Mouse (Mus musculus) midbrain, embryonic 12.5 days (tissue): Measurements from ENCODE around the gene Pi4k2a. TPM values are rescaled to one million over a fixed set of nuclear protein-coding genes. Genes with fewer than 3 reads are reported as not detected.

ENCODE experiments used
- ATAC-seq: fragments of 200-750 bp; cut with Nextera tagmentation; 2 replicates; pipeline ENCODE4 v1.8.0; 2017; ENCODE audit warnings: low read depth, moderate TSS enrichment, moderate library complexity; ENCODE audit not compliant: low FRiP score
- H3K27ac ChIP-seq: fragments of 300-500 bp; sonication (generic); replicated peaks from 2 replicates; pipeline ENCODE4 v1.5.1; 2016; ENCODE audit warnings: mild to moderate bottlenecking
- H3K27me3 ChIP-seq: fragments of 300-500 bp; sonication (generic); 2 replicates; pipeline ENCODE4 v1.6.1; 2016; ENCODE audit warnings: mild to moderate bottlenecking
- H3K36me3 ChIP-seq: fragments of 300-500 bp; sonication (generic); 2 replicates; pipeline ENCODE4 v1.6.1; 2016
- H3K4me1 ChIP-seq: fragments of 300-500 bp; sonication (generic); 2 replicates; pipeline ENCODE4 v1.6.1; 2016
- H3K4me2 ChIP-seq: fragments of 300-500 bp; sonication (generic); replicated peaks from 2 replicates; pipeline ENCODE4 v1.6.1; 2016; ENCODE audit warnings: mild to moderate bottlenecking, moderate library complexity
- H3K4me3 ChIP-seq: fragments of 300-500 bp; sonication (generic); 2 replicates; pipeline ENCODE4 v1.5.1; 2016; ENCODE audit warnings: mild to moderate bottlenecking
- H3K9ac ChIP-seq: fragments of 300-500 bp; sonication (generic); replicated peaks from 2 replicates; pipeline ENCODE4 v1.6.1; 2016; ENCODE audit warnings: mild to moderate bottlenecking, moderate library complexity
- H3K9me3 ChIP-seq: fragments of 300-500 bp; sonication (generic); 2 replicates; pipeline ENCODE4 v1.6.1; 2016; ENCODE audit warnings: mild to moderate bottlenecking
- WGBS: fragments of 180-500 bp; shearing (Covaris S2); methylation state at CpG from one replicate; pipeline ENCODE4 v1.1.7; 2016; 5-methylcytosine and 5-hydroxymethylcytosine counted together
- polyA plus RNA-seq: library from polyadenylated mRNA; unstranded; fragments of >200 nt; fragmentation: Nextera tagmentation; extraction: Ambion mirVana; gene quantifications from 2 replicates; pipeline ENCODE4 v1.2.1, GENCODE M21; 2016

Gene Pi4k2a
- polyA plus RNA-seq, 1 experiment from 2014 or later: 36.2 TPM

DNA sequence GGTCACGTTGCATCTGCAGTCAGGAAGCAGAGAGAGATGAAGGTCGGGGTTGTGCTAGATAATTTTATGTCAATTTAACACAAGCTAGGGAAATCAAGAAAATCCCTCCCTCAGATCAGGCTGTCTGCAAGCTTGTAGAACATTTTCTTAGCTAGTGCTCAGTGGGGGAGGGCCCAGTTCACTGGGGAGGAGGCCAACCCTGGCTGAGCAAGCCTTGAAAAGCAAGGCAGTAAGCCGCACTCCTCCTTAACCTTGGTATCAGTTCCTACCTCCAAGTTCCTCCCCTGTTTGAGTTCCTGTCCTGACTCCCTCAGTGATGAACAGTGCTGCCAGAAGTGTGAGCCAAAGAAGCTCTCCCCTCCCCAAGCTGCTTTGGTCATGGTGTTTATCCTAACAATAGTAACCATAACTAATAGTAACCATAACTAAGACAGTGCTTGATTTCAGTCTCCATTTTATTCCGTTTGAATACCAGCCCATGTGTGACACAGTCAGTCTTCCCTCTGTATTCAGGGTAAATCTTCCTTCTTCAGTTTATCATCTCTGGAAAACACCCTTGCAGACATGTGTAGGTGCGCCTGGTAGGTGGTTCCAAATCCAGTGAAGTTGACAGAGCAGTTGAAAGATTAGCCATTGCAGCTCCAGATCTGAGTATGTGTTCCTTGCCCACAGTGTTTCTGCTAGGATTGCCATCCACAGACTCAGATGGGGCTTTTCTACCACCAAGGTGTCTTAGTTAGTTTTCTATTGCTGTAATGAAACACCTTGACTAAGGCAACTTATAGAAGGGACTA, 49.7 kb downstream of the Pi4k2a start:
- ATAC-seq: no peak
- no peak overlapping the region for H3K4me3 ChIP-seq
- WGBS: 85% methylated on average over 5 of the region's 5 CpGs

GRCm38 (mm10) chr19:42141998-42142397, 51.7 kb downstream of the Pi4k2a start:
- no peak overlapping the region for H3K9ac ChIP-seq
- H3K36me3 ChIP-seq: no peaks in the 10 kb centered on the region
- H3K9me3 ChIP-seq: no peaks in the 10 kb centered on the region
- peaks cover 23% of the 10 kb centered on the region for H3K27me3 ChIP-seq
- ATAC-seq: no peak
- peaks cover 1% of the 10 kb centered on the region; the same call in 1 of the 2 replicates for H3K4me1 ChIP-seq
- H3K4me2 ChIP-seq: no peak overlapping the region
- no peak overlapping the region for H3K4me3 ChIP-seq
- no peak overlapping the region for H3K27ac ChIP-seq
- 71% methylated on average over 3 of the region's 3 CpGs for WGBS

More for the DNA sequence above, 49.7 kb downstream of the Pi4k2a start:
- Histone ChIP-seq H3K27ac (no peak overlapping the region), H3K4me1 (peaks cover 4% of the 10 kb centered on the region; the same call in 1 of the 2 replicates), H3K36me3 (no peaks in the 10 kb centered on the region), H3K9ac (no peak overlapping the region), H3K27me3 (peaks cover 2% of the 10 kb centered on the region), H3K9me3 (no peaks in the 10 kb centered on the region), H3K4me2 (no peak overlapping the region)

DNA sequence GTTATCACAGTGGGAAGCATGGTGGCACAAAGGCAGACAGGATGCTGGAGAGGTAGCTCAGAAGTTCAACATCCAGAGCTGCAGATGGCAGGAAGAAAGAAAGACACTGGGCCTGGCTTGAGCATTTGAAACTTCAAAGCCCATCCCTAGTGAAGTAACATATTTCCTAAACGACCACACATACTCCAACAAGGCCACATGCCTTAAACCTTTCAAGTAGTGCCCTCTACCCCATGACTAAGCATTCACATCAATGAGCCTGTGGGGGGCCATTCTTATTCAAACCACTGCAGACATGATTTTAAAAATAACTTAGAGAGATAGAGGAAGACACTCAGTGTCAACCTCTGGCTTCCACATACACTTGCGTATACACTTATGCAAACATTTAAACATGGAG, 52.5 kb downstream of the Pi4k2a start:
- H3K4me2 ChIP-seq: no peak overlapping the region

DNA sequence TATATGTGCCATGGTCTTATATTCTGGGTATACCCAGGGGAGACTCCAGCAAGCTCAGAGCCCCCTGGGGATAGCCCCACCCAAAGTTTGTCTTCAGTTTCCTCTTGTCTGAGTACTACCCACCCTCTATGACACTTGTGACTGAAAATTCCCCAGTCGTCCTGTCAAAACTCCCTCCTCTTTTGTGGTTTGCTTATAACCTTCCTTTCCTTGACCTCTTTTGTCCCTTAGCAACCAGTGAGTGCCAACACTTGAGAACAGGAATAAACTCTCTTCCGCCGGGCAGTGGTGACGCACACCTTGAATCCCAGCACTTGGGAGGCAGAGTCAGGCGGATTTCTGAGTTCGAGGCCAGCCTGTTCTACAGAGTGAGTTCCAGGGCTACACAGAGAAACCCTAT, 53.8 kb downstream of the Pi4k2a start:
- no peak for ATAC-seq
- no peak overlapping the region for H3K9ac ChIP-seq
- no peak overlapping the region for H3K4me2 ChIP-seq
- H3K27ac ChIP-seq: no peak overlapping the region
- no peak overlapping the region for H3K4me3 ChIP-seq
- 61% methylated on average over 6 of the region's 6 CpGs for WGBS
- H3K36me3 ChIP-seq: no peaks in the 10 kb centered on the region
- peaks cover 13% of the 10 kb centered on the region; the same call in 1 of the 2 replicates for H3K4me1 ChIP-seq
- H3K9me3 ChIP-seq: no peaks in the 10 kb centered on the region
- peaks cover 39% of the 10 kb centered on the region for H3K27me3 ChIP-seq

More for the DNA sequence above, 52.5 kb downstream of the Pi4k2a start:
- H3K9ac ChIP-seq: no peak overlapping the region
- H3K9me3 ChIP-seq: no peaks in the 10 kb centered on the region
- H3K4me3 ChIP-seq: no peak overlapping the region
- H3K36me3 ChIP-seq: no peaks in the 10 kb centered on the region
- peaks cover 4% of the 10 kb centered on the region; the same call in 1 of the 2 replicates for H3K4me1 ChIP-seq
- no peak overlapping the region for H3K27ac ChIP-seq
- ATAC-seq: no peak
- H3K27me3 ChIP-seq: peaks cover 26% of the 10 kb centered on the region
- 82% methylated on average over 2 of the region's 2 CpGs for WGBS

DNA sequence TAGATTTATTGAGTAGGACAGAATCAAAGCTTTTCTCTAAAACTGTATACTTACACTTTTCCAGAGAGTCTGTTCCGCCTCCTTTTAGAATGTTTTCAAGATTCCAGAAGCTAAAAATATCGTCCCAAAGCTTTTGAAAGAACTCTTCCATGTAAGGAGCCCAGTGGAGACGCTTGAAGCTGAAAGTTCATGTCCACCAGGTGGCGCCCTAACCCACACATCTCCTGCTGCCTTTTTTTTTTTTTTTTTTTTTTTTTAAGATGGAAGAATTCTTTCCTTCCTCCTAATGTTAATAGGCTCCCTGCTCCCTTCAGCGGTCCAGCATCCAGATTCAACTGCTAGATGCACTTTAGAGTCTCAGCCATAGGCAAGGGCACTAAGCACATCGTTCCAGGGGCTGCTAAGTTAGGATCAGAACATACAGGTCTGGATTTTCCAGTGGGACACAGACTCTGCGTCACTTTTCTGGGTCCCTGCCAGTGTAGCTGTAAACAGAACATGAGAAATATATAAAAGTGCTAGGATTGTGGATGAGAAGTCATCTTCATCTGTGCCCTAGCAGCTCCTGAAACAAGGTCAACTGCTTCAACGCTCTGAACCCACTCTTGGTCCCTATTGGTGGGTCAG, 54.4 kb downstream of the Pi4k2a start:
- Histone ChIP-seq H3K27ac (no peak overlapping the region), H3K9ac (no peak overlapping the region), H3K4me1 (peaks cover 13% of the 10 kb centered on the region; the same call in 1 of the 2 replicates), H3K27me3 (peaks cover 45% of the 10 kb centered on the region), H3K36me3 (no peaks in the 10 kb centered on the region), H3K9me3 (no peaks in the 10 kb centered on the region), H3K4me2 (no peak overlapping the region), H3K4me3 (no peak overlapping the region)
- WGBS: 32% methylated on average over 8 of the region's 8 CpGs
- ATAC-seq: no peak

DNA sequence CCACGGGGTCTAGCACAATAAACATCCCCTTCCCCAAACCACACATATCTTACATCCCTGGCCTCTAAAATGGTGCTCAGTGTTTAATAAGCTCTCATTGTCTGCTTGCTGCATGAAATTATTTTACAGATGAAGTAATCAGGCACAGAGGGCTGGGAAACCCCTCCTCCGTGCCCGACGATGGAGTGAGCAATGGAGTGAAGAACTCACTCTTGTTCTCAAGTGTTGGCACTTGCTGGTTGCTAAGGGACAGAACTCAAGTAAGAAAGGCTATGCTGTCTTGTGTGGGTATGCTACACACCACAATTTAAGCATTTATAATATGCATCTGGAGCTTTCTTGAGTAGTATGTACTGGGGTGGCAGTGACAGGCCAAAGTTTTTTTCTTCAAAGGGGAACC, 54.9 kb downstream of the Pi4k2a start:
- no peaks in the 10 kb centered on the region for H3K36me3 ChIP-seq
- no peak overlapping the region for H3K9ac ChIP-seq
- no peaks in the 10 kb centered on the region for H3K9me3 ChIP-seq
- no peak overlapping the region for H3K4me2 ChIP-seq
- ATAC-seq: no peak
- H3K27me3 ChIP-seq: peaks cover 46% of the 10 kb centered on the region
- H3K4me3 ChIP-seq: no peak overlapping the region
- 68% methylated on average over 4 of the region's 4 CpGs for WGBS
- H3K4me1 ChIP-seq: peaks cover 13% of the 10 kb centered on the region; the same call in 1 of the 2 replicates
- no peak overlapping the region for H3K27ac ChIP-seq

DNA sequence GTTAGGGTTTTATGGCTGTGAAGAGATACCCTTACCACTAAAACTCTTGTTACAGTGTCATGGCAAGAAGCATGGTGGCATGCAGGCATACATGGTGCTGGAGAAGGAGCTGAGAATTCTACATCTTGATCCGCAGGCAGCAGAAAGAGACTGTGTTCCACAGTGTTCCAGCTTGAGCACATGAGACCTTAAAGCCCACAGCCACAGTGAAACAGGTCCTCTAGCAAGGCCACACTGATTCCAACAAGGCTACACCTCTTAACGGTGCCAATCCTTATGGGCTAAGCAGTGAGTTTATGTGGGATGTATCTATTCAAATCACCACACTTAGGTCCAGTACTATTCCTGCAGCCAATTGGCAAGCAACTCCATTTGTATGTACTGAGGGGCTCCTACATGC, 55.5 kb downstream of the Pi4k2a start:
- ATAC-seq: no peak
- no peaks in the 10 kb centered on the region for H3K9me3 ChIP-seq
- H3K36me3 ChIP-seq: no peaks in the 10 kb centered on the region
- peaks cover 46% of the 10 kb centered on the region for H3K27me3 ChIP-seq
- H3K4me2 ChIP-seq: no peak overlapping the region
- peaks cover 13% of the 10 kb centered on the region; the same call in 1 of the 2 replicates for H3K4me1 ChIP-seq
- no peak overlapping the region for H3K9ac ChIP-seq
- no peak overlapping the region for H3K27ac ChIP-seq
- WGBS: 89% methylated on average over 2 of the region's 2 CpGs
- no peak overlapping the region for H3K4me3 ChIP-seq

DNA sequence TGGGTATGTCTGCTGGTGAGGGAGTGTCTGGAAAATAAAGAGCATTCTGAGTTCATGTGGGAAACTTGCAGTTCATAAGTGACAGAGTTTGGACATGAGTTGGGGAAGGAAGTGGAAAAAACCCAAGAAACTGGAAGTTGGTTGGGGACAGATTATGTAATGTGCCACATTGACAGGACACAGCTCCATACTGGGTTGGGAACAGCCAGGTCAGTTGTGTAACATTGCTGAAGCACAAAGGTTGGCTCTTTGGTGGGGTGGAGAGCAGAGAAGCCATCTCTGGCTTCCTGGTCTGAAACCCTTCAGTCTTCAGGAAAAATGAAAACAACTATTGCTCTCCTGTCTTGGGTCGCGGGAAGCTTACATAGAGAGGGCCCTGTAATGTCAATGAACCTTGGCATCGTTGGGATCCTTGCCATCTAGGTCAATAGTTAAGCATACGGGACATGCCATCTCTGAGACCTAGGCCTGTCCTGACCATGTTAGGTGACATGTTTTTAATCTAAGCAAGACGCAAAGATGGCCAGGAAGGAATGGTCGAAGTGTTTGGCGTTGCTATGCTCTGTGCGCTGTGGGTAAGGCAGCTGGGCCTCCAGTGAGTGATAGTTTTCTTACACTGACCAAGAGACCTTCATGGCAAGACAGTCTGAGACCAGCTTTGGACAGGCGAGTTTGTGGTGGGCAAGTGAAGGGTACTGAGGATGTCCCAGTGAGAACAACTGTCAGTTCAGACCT, 56.2 kb downstream of the Pi4k2a start:
- Histone ChIP-seq H3K4me3 (peak overlapping the region; percentile 56), H3K9ac (peak overlapping the region; percentile 69; the same call in 1 of the 2 replicates), H3K27ac (no peak overlapping the region), H3K36me3 (no peaks in the 10 kb centered on the region), H3K4me2 (peak overlapping the region; percentile 65; the same call in 1 of the 2 replicates), H3K9me3 (no peaks in the 10 kb centered on the region), H3K27me3 (peaks cover 46% of the 10 kb centered on the region), H3K4me1 (peaks cover 13% of the 10 kb centered on the region; the same call in 1 of the 2 replicates)
- 92% methylated on average over 9 of the region's 9 CpGs for WGBS
- ATAC-seq: no peak

DNA sequence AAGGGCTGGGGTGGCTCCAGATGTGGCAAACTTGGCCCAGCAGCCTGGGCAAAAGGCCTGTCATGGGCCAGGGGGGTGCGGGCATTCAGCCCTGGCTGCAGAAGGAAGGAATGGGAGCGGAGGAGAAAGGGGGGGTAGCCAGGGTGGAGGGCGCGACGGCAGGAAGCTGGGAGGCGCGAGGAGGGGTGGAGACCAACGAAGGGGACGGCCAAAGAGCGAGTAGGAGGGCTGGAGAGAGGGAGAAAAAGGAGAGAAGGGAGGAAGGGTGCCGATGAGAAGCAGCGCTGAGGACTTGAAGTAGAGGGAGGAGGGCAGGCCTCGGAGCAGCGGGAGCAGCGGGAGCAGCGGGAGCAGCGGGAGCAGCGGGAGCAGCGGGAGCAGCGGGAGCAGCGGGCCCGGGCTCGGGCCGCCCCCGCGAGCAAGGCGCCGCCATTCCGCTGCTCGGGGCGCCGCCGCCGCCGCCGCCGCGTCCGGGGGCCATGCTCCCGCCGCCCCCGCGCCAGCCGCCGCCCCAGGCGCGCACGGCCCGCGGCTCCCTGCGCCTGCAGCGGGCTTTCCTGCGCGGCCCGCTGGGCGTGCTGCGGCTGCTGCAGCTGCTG, 57.0 kb downstream of the Pi4k2a start, which contains the start of gene Marveld1:
TSS of gene Marveld1 (plus strand) at position 231 of the 599 bp plus-strand sequence.
- H3K4me1 ChIP-seq: peaks cover 13% of the 10 kb centered on the region; the same call in 1 of the 2 replicates
- H3K9ac ChIP-seq: peak within 1 kb of the TSS; percentile 69
- H3K9me3 ChIP-seq: no peaks in the 10 kb centered on the region
- H3K27me3 ChIP-seq: peaks cover 46% of the 10 kb centered on the region
- H3K4me3 ChIP-seq: peak within 1 kb of the TSS; percentile 56
- H3K27ac ChIP-seq: no peak within 1 kb of the TSS
- no peaks in the 10 kb centered on the region for H3K36me3 ChIP-seq
- peak within 1 kb of the TSS; percentile 65 for H3K4me2 ChIP-seq
- peak; percentile 53; the same call in 1 of the 2 replicates for ATAC-seq
- WGBS: 1% methylated on average over 19 of the region's 57 CpGs

DNA sequence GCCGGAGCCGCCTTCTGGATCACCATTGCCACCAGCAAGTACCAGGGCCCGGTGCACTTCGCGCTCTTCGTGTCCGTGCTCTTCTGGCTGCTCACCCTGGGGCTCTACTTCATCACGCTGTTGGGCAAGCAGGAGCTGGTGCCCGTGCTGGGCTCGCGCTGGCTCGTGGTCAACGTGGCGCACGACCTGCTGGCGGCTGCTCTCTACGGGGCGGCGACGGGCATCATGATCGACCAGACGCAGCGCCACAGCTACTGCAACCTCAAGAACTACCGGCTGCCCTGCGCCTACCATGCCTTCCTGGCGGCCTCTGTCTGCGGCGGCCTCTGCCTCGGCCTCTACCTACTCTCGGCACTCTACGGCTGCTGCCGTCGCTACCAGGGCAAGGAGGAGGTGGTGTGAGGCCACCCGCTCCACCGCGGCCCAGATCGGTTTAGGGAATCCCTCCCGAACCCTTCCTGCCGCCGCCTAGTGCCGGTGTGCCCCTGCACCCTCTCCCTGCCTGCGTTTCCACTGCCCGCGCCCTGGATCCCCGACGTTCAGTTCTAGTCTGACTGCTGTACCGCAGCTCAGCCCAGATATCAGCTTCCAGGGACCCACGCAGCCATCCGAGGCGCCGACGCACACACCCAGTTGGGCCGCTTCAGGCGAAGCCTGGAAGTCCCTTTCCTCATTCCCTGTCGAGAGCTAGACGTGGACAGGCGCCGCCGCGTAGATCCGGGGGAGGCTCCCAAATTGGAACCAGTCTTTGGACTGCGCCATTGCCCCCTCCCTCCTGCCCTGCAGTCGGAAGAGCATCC, 57.7 kb downstream of the Pi4k2a start:
- Histone ChIP-seq H3K9me3 (no peaks in the 10 kb centered on the region), H3K4me1 (peaks cover 13% of the 10 kb centered on the region; the same call in 1 of the 2 replicates), H3K27me3 (peaks cover 50% of the 10 kb centered on the region), H3K4me3 (peak overlapping the region; percentile 56), H3K4me2 (peak overlapping the region; percentile 65), H3K9ac (peak overlapping the region; percentile 69), H3K36me3 (no peaks in the 10 kb centered on the region), H3K27ac (no peak overlapping the region)
- peak; percentile 48; the same call in 1 of the 2 replicates for ATAC-seq
- WGBS: under 1% methylated on average over 63 of the region's 63 CpGs

DNA sequence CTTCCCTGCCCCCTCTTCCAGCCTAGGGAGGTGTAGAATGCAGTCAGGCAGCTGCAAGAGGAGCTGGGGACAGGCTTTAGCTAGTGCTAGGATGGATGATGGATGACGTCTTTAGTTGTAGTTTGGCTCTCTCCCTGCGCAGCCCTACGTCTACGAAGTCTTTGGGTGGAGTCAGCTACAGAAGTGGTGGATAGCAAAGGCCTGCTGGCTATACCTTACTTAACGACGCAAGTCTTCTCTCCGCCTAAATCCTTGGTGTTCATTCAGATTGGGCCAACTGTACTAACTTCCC, 58.2 kb downstream of the Pi4k2a start:
- Histone ChIP-seq H3K9ac (peak overlapping the region; percentile 69; the same call in 1 of the 2 replicates), H3K27ac (no peak overlapping the region), H3K27me3 (peaks cover 51% of the 10 kb centered on the region), H3K9me3 (no peaks in the 10 kb centered on the region), H3K4me3 (peak overlapping the region; percentile 56), H3K4me1 (peaks cover 13% of the 10 kb centered on the region; the same call in 1 of the 2 replicates), H3K4me2 (peak overlapping the region; percentile 65), H3K36me3 (no peaks in the 10 kb centered on the region)
- 26% methylated on average over 7 of the region's 7 CpGs for WGBS
- no peak for ATAC-seq
